Mouse (Mus musculus) thymus, postnatal 4 days (tissue): ENCODE measurements around the gene Luc7l2.

Source experiments
- DNase-seq: peaks from one replicate; pipeline ENCODE4 v3.0.0; 2021

Luc7l2 gene

GRCm38 (mm10) chr6:38580112-38580857 is 29.2 kb downstream of the Luc7l2 start:
- DNase-seq = no peak

- no peak for DNase-seq
Observed at GRCm38 (mm10) chr6:38581711-38582110, 30.6 kb downstream of the Luc7l2 start.

GRCm38 (mm10) chr6:38597481-38597880 is 46.3 kb downstream of the Luc7l2 start:
- no peak for DNase-seq

GRCm38 (mm10) chr6:38609892-38610291 is 58.8 kb downstream of the Luc7l2 start:
- DNase-seq = no peak

- no peak for DNase-seq
Observed at GRCm38 (mm10) chr6:38622406-38622805, 71.3 kb downstream of the Luc7l2 start.

- no peak for DNase-seq
Observed at GRCm38 (mm10) chr6:38623457-38623856, 72.3 kb downstream of the Luc7l2 start.

GRCm38 (mm10) chr6:38624439-38624838 is 73.3 kb downstream of the Luc7l2 start:
- no peak for DNase-seq

GRCm38 (mm10) chr6:38626086-38626485 is 75.0 kb downstream of the Luc7l2 start:
- DNase-seq = no peak

GRCm38 (mm10) chr6:38627081-38627480 is 75.9 kb downstream of the Luc7l2 start:
- no peak for DNase-seq

GRCm38 (mm10) chr6:38627486-38627885 is 76.4 kb downstream of the Luc7l2 start:
- no peak for DNase-seq

- DNase-seq = no peak
Observed at GRCm38 (mm10) chr6:38629556-38629955, 78.4 kb downstream of the Luc7l2 start.

GRCm38 (mm10) chr6:38632826-38633225 is 81.7 kb downstream of the Luc7l2 start:
- DNase-seq = no peak

- no peak for DNase-seq
Observed at GRCm38 (mm10) chr6:38634461-38634860, 83.3 kb downstream of the Luc7l2 start.

GRCm38 (mm10) chr6:38635941-38636851 is 85.1 kb downstream of the Luc7l2 start:
- peak; percentile 42 for DNase-seq

GRCm38 (mm10) chr6:38636852-38637618 is 85.9 kb downstream of the Luc7l2 start, which contains the start of gene Klrg2:
Gene Klrg2 (minus strand): TSS chr6:38637242.
- peak; percentile 48 for DNase-seq

- no peak for DNase-seq
Observed at GRCm38 (mm10) chr6:38640401-38640800, 89.3 kb downstream of the Luc7l2 start.

- no peak for DNase-seq
Observed at GRCm38 (mm10) chr6:38641228-38641627, 90.1 kb downstream of the Luc7l2 start.

GRCm38 (mm10) chr6:38641645-38642044 is 90.5 kb downstream of the Luc7l2 start:
- no peak for DNase-seq

GRCm38 (mm10) chr6:38642593-38642992 is 91.5 kb downstream of the Luc7l2 start:
- DNase-seq = no peak

- DNase-seq = no peak
Observed at GRCm38 (mm10) chr6:38643039-38643438, 91.9 kb downstream of the Luc7l2 start.

- DNase-seq = peak; percentile 64
Observed at GRCm38 (mm10) chr6:38649545-38649944, 98.4 kb downstream of the Luc7l2 start.

GRCm38 (mm10) chr6:38650263-38650937 is 99.3 kb downstream of the Luc7l2 start:
- DNase-seq = peak; percentile 74
